Mouse (Mus musculus): ENCODE measurements around the gene Olfr373.

Gene Olfr373

GRCm38 (mm10) chr8:72134756-72135445, 51.9 kb downstream of the Olfr373 start, which contains the start of gene Tpm4:
Gene Tpm4 (plus strand): TSS chr8:72134975.
- DNase-seq: peak; percentile 62

- peak; percentile 27 for DNase-seq
These were observed 52.7 kb downstream of the Olfr373 start for GRCm38 (mm10) chr8:72135446-72136301.

GRCm38 (mm10) chr8:72136302-72136978, 53.5 kb downstream of the Olfr373 start:
- DNase-seq: peak; percentile 82

GRCm38 (mm10) chr8:72137431-72137830, 54.5 kb downstream of the Olfr373 start:
- DNase-seq: no peak

GRCm38 (mm10) chr8:72138456-72138855, 55.5 kb downstream of the Olfr373 start:
- DNase-seq: no peak

GRCm38 (mm10) chr8:72143256-72143824, 60.4 kb downstream of the Olfr373 start:
- no peak for DNase-seq

- DNase-seq: no peak
These were observed 61.5 kb downstream of the Olfr373 start for GRCm38 (mm10) chr8:72144345-72144975.

GRCm38 (mm10) chr8:72145511-72145910, 62.5 kb downstream of the Olfr373 start:
- no peak for DNase-seq

GRCm38 (mm10) chr8:72146056-72146455, 63.1 kb downstream of the Olfr373 start:
- DNase-seq: no peak

- no peak for DNase-seq
These were observed 63.6 kb downstream of the Olfr373 start for GRCm38 (mm10) chr8:72146556-72146955.

GRCm38 (mm10) chr8:72147266-72147665, 64.3 kb downstream of the Olfr373 start:
- peak; percentile 36 for DNase-seq

GRCm38 (mm10) chr8:72149056-72149455, 66.1 kb downstream of the Olfr373 start:
- DNase-seq: no peak

- no peak for DNase-seq
These were observed 68.6 kb downstream of the Olfr373 start for GRCm38 (mm10) chr8:72151418-72152078.
